Mouse (Mus musculus) ovary, adult 18-20 months (tissue): ENCODE measurements at regions not wholly inside any gene's neighbourhood (a gene's known extent, or its start where the extent isn't known, plus 50 kb on each side); places are given as distances from the start of the nearest gene placed in this dataset.

Experiments
- DNase-seq: peaks from one replicate; pipeline ENCODE4 v3.0.0; 2022; ENCODE audit warnings: low spot score, mixed read lengths

DNA sequence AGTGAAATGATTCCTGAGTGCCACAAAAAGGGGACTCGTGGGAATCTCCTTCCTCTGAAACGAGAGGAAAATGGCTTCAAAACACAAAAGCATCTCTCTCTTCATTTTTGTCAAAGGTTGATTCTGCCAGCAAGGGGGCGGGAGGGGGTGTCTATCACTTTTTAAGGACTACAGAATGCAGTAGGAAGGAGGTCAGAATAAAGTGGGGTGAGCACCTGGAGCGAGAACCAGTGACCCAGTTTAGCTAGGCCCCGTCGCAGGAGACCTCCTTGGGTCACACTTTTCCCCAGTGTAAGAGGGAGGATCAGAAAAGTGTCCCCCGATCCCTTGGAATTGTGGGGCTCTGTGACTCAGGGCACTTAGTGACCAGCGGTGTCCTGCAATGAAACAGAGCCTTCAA lies 133.1 kb downstream of the Tgfb2 start:
- DNase-seq, result no peak

DNA sequence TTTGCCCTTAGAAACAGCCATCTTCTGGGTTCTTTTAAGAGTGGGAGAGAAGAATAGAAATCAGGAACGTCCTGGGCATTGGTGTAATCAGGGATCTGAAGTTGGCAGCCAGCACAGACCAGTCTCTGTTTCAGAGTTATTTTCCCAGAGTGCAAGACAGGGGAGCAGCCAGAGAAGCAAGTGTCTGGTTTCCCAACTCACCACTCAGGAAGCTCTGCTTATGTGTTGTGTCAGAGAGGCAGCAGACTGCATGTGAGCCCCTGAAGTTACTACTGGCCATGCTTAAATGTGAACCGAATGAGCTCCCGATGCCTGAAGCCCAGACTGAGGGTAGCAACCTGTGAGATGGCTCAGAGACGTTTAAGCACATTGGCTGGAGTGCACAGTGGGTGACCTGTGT lies 133.7 kb downstream of the Tgfb2 start:
- no peak for DNase-seq

DNA sequence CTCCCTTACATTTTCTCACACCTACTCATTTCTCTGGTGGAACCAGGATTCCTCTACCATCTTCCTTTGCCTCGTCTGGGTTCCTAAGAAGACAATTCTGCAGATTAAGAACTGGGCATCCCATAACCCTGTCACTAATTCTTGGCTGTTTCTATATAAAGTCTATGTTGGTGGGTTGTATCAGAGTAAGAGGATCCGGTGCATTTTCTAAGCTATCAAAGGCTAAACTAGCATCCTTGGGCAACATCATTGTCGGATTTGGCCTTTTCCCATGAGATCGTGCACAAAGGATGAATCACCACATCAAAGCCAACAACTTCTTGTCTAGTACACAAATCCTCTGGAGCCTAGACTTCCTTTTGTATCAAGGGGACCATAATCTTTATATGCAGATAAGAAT lies 137.3 kb downstream of the Tgfb2 start:
- no peak for DNase-seq

DNA sequence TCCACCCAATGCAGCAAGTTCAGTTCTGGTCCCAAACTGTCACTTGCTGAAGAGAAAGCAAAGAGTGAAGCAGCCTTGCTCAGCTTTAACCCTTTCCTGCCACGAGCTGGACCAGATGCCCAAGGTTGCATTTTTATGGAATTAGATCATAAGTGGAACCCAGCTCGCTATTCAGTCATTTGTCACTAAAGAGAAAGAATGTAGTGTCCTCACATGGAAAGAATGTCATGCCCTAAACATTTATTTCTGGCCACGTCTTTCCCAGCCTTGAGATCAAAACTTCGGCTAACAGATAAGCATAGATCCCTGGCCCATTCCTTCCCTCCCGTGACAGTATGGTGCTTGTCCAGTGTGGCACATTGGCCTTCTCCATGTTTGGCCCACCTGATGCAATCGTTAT lies 137.7 kb downstream of the Tgfb2 start:
- DNase-seq, result no peak

DNA sequence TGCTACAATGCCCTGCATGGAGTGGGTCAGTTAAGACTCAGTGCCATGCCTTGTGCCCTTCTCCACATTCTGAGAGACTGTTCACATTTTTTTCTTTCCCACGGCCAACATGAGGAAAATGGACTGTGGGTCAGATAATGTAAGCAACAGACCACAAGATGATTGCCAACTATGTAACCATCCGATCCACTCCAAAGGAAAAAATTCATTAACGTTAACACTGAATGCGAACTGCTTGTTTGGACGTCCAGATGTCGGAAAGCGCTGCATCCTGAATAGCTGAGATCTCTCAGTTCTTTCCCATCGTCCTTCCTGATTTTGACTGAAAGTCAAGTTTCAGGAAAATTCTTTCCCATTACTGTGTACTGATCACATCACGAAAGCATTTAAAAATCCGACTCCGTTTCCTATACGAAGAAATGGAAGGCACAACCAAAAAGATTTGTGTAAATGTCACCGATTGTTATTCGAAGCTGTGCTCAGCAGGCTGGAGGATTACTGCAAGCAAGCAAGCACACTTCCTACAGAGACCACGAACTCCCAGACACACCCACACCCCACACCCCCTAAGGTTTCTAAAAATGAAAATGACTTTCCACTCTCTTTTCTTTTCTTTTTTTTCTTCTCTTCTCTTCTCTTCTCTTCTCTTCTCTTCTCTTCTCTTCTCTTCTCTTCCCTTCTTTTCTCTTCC lies 138.5 kb downstream of the Tgfb2 start:
- no peak for DNase-seq

DNA sequence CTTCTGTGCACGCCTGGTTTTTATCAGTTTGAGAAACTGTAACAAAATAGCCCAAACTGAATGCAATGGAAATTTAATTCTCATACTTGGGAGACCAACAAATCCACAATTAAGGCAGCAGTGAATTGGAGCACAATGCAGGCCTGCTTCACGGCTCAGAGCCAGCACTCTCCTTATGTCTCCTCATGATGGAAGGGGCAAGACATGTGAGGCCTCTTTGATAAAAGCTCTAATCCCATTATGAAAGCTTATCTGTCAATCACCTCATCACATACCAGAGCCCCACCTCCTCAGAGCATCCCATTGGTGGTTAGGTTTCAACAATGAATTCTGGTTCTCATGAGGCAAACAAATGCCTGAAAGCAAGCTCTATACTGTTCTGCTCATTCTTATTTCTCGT lies 143.8 kb downstream of the Tgfb2 start:
- no peak for DNase-seq

DNA sequence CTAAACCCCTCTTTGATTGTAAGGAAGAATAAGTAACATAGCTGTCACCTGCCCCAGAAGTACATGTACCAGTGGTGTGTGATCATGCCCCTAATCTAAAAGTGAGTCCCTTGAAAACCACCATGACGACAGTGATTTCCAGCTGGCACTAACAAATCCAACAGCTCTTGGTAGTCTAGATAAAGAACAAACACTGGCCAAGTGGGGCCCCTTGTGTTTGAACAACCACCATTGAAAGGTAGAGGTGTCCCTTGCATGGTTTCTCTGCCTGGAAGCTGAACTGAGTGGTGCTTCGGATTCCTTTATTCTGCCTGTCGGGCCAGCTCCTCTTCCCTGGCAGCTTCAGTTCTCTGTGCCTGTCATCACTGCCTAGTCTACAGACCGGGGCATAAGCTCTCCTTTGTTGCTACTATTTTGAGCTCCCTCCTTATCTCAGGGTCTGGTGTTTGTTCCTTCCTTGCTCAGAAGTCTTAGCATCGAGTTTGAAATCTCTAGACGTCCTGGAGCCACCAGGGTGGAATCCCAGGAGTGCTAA lies 150.3 kb downstream of the Tgfb2 start:
- no peak for DNase-seq

DNA sequence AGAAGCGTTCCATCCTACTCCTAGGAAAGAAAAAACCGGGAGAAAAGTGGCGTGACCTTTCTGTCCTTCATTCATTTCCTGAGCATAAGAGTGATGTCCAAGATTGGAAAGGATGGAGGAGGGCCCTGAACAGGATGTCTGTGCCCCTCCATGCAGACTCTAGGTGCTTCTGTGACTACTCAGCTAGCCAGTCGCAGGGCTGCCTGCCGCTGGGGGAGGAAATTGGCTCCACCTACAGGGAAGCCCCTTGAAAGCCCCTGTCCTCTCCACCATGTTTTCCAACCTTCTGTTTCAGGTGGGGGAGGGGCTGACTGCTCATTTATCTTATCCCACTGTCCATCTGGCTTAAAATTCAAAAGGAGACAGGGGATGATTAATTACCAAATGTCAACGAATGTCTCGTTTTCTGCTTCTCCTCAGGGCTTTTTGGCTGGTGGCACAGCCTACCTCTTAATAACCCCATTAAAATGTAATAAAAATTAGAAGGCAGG lies 151.2 kb downstream of the Tgfb2 start:
- no peak for DNase-seq

DNA sequence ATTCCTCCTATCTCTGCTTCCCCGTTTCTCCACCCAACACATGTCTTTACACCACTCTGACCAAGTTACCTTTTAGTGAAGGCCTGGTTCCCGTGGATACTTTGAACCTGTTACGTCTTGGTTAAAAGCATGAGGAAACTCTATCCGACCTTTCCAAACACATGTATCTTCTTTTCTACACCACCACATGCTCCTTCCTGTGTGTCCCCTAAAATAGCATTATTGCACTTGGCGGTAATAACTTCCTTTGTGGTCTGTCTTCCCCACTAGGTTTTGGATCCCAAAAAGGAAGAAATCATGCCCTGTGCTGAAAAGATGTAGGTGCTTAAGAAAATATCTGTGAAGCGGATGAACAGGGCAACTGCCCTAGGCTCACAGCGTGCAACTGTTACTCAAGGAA lies 153.1 kb downstream of the Tgfb2 start:
- DNase-seq, result no peak

DNA sequence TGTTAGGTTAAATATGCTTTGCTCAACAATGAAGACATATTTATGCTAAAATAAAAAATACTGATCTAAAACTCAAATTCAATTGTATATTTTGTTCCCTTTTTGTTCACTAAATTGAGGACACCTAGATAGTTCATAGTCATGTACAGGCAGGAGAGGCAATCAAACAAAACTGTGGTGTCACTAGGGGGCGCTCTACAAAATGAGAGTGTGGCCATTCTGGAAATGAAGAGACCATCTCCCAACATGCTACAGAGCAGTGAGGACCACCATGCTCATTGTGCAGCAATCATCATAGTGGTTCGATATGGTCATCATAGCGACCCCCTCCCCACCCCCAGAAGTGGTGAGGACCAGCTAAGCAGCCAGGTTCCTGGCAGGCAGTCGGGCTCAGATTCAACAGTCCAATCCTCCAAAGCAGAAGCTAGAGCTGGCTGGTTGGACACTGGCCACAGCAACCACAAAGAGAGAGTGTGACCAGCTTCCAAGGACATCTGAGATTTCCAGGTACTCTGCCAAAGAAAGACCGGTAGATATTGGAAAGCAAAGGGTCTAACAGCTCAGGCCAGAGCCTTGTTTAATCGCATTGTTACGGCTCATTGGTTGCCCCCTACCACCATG lies 155.4 kb downstream of the Tgfb2 start:
- no peak for DNase-seq

DNA sequence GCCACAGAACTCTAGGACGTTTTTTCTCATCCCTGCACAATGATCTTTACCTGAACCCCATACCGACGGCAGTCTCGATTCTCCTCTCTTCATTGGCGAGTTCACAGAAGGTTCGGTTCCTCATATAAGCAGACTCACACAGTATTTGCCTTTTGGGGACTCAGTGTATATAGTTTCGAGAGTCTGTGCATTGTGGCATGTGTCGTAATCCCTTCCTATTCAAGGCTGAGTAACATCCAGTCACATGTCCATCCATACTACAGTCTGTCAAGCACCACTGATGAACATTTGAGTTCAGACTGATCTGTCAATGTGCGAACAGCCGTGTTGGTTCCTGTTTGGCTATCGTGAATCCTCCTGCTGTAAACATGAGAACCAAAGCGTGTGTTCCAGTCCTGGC lies 156.6 kb downstream of the Tgfb2 start:
- no peak for DNase-seq

DNA sequence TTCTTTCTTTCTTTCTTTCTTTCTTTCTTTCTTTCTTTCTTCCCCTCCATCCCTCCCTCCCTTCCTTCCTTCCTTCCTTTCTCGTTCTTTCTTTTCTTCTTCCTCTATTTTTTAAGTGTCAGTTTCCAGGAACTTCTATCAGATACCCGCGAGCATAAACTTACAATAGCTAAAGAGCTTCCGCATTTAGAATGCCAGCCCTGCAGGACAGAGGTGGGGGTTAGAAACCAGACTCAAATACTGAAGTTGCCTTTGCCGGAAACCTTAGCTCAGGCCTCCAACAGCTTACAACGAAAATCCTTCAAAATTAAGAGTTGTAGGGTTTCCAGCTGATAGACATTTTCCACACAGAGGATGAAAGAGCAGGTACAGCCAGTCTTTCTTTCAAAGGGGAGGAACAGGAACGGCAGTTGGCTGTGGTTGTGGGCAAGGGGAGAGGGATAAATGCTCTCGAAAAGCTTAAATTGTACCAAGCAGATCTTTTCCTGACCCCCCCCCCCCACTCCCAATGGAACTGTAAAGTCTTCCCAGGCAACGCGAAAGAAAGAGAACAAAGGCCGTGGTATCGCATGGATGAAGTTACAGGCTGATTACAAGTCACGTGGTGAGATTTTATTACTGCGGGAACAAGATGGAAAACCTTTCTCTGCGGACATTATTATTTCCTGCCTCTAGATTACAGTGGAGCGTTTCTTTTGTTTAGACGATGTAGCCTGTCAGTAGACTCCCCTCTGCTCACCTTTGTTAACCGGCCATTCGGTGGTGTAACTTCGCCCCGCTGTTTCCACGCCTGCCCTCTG lies 159.2 kb downstream of the Tgfb2 start:
- DNase-seq, result no peak

DNA sequence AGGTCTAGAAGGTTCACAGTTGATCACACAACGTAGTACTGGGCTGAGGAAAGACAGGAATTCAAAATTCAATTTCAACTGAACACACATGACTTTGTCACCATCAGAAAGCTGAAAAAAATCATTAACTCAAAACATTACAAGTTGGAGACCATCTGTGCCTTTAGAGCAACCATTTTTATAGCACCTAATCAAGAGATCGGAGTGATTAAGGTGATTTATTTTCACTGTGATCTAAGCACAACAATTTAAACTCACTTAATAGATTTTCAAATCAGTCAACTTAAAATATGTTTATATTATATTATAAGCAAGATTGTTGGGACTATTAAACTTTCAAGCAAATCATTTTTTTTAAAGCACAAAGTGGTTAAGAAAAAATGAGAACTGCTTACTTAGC lies 165.7 kb downstream of the Tgfb2 start:
- DNase-seq, result no peak

DNA sequence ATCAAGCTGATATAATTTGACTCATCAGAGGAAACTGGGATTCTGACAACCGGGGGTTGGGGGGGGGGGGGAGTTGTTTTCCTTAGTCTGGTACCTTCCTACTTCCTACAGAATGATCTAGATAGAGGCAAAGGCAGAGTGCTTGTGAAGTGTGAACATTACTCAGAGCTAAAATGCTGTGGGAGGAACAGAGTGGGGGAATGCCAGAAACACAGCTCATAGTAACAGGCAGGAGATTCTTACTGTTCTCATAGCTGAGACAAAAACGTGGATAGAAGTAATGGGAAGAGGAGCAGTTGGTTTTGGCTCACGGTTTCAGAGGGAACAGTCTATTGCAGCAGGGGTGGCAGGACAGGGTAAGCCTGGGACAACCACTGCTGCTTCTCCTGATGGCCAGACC lies 167.6 kb downstream of the Tgfb2 start:
- no peak for DNase-seq

DNA sequence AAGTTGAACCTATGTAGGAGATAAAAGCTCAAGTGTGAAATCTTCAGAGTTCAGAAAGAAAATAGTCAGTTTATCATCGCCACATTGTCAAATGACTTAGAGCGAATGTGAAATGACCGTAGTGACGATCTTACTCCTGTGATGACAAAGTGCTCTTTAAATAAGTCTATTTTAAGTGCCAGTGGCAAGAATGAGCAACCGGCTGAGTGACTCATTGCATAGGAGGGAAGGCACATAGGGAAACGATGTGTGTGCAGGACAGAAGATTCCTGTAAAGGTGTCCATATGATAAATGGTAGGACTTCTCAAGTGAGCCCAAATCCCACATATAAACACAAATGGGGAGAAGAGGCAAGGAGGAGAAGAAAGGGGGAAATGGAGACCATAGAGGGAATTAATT lies 189.8 kb downstream of the Tgfb2 start:
- no peak for DNase-seq

DNA sequence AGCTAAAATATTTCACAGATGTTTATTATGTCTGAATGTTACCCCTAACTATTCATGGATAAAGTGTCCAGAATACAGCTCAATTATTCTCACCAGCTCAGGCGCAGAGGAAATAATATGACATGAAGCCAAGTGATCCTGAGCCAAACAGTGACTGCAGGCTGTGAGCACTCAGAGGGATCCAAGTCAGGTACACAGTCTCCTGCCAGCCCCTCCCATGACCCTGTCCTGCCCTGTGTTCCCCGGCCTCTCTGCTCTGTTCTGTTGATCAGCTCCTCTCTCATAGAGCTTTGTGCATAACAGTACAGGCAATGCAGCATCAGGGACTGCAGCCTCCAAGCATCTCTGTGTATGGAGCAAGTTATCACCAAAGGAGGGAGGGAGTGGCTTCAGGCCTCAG lies 190.7 kb downstream of the Tgfb2 start:
- no peak for DNase-seq

DNA sequence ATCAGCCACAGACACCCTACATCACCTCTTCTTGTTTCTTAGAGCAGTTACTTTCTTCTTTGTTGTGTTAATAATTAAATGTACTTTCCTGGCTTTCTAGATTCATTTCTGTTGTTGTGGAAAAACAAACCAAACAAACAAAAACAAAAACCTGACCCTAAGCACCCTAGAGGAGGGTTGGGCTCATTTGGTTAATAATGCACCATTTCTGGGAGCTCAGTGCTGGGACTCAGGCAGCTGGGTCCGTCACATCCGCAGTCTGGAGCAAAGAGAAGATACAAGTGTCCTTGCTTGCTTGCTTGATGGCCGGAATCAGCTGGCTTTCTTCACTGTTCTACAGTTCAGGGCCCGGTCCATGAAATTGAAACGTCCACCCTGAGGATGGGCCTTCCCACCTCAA lies 191.9 kb downstream of the Tgfb2 start:
- no peak for DNase-seq

DNA sequence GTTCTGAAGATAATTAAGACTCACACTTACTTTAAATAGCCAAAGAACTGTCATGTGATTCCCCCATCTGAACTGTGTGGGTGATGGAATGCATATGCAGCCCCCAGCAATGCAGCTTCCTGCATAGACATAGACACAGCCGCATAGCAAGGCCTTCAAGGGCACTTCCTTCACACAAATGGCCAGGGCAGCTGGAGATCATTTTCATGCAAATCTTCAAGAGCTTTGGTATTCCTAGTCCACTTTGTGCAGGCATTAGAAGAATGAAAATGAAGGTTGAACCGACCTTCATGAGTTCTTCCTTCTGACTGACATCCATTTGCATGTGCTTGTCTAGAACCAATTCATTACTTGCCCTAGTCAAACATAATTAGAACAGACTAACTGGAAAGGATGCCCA lies 195.3 kb downstream of the Tgfb2 start:
- no peak for DNase-seq

DNA sequence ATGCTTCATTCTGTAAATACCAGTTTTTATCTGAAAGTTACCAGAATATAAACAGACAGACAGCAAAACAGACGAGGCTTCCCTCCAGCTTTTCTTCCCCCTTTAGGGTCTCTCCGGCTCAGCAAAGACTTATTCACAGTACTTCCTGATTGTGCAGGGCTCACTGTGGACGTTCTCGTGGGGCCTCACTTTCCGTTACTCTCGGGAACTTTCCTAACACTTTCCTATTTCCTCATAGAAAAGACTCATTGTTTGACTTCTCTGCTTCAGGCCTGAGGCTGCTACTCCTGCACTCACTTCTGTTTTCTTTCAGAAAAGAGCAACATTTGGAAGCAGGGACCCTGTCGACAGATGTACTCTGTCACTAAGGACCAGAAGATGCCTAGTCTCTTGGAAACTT lies 197.4 kb downstream of the Tgfb2 start:
- DNase-seq, result no peak

DNA sequence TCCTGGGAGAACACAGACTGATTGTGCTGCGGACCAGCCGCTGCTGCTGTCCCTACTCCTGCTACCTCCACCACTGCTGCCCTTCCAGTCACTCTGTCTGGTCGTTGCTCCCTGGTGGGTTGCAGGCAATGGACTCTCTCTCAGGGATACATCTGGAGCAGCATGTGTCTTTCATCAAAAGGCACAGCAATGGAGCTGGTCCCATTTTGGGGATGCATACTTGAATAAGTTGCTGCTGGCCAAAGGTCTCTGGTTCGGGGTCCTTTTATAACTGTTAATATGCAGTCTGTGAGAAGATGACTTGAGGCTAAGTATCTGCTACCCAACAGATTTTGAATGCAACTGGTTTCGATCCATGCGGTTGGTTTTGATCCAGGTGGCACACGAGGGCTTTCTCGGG lies 197.8 kb downstream of the Tgfb2 start:
- DNase-seq, result no peak

DNA sequence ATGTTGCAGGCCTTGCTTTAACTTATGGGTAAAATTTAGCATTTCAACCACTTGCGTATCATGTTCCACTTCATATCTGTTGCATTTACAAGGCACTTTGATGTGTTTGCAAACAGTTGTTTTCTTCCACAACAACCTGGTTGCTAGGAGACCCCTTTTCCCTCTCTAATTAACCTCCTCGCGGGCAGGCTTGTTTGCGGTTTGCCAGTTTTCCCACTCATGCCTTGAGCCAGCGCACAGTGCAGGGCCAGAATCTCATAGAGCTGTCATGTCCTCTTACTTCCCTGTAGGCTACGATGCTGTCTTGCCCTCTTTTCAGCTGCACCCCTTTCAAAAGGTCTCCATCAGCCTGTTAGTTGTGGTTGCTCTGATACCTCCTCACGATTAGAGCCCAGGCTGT lies 199.3 kb downstream of the Tgfb2 start:
- no peak for DNase-seq

DNA sequence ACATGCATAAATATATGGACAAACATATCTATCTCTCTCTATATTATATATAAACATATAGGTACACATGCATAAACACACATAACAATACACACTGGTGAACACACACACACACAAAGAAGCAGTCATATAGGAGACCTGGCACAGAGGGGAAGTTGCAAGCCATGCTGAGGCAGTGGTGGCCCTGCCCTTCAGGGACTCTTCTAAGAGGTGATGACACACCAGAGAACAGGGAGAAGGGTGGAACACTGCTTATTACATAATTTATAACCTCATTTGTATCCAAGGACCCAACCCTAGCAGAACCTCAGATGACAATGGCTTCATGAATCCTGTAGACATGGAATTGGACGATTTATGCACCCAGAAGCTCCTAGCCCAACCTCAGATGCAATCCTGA lies 199.9 kb downstream of the Tgfb2 start:
- DNase-seq, result no peak
